Mouse (Mus musculus): ENCODE data around the gene Lingo1.

The Lingo1 gene

DNA sequence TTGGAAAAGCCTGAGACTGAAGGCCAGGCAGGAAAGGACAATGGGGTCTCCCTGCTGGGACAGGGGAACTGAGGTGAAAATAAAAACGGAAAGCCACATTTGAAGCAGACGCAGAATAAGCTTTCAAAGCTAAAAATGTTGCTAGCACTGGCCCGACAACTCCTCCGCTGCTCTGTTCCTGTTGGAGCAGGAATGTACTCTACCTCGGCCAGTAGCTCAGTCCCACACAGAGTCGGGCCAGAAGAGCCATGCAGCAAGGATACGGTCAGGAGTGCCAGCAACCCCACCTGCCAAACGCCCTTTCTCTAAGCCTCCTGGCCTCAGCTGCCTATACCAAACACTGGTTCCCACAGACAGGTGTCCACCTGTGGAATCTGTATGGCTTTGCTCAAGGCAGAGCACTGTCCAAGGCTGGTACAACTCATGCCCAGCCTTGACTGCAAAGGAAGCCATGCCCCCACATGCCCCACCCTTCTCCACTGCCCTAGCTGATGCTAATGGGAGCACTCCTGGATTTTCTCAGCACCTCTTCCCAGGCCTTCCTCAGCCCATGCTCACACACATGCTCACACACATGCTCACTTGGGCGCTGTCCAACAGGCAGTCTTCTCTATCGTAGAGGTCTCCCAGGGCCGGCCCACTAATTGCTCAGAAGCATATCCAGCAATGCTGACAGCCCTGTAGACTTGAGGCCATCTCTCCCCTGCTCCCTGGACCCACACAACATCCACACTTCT, 74.0 kb downstream of the Lingo1 start:
- DNase-seq: no peak

DNA sequence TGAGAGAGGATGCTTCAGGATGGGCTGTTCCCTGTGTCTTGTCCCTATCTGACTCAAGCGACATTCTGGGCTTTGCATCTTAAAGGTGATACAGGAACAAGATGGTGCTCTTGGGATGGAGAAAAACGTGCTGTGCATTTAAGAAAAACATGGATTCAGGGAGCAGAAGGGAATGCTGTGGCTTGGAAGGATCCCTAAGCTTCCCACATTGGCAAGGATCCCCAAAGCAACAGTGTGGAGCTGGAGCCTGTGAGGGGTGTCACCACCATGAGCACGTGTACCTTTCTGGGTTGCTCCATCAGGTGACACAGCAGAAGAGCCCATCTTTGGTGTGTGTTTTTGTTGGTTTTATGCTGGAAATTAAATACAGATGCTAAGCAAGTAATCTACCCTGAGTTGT, 77.3 kb downstream of the Lingo1 start:
- no peak for DNase-seq

DNA sequence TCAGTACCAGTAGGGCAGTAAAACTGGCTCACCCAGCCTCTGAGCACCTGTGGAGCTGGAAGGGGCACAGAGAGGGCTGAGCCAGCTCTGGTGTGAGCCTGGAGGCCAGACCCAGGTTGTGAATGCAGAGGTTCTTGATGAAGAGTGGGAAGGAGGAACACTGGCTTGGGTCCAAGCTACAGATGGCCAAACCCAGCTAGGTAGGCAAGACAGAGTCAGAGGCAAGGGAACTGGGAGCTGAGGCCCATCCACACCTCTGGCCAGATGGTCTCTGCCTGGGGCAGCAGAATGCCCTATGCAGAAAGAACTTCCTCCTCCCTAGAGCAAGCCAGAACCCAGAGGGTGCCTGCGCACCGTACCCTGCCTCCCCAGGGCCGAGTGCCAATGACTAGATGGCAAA, 79.7 kb downstream of the Lingo1 start:
- DNase-seq: no peak

DNA sequence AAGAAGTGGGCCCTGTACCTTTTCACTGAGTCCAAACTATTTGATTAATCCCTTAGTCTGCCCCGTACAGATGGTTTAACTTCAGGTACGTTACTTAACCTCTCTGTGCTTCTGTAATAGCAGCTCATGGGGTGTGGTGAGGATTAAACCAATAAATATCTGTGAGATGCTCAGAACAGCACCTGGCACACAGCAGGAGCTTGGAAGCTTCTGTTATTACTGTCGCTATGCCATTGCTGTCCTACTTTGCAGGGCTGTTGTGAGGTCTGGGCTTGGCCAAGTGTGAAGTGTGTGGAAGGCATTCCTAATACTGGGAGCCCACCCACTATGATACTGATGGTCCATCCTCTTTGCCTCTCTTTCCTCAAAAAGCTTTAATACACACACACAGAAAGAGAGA, 80.2 kb downstream of the Lingo1 start:
- no peak for DNase-seq

GRCm38 (mm10) chr9:56714391-56714790, 81.9 kb downstream of the Lingo1 start:
- no peak for DNase-seq

DNA sequence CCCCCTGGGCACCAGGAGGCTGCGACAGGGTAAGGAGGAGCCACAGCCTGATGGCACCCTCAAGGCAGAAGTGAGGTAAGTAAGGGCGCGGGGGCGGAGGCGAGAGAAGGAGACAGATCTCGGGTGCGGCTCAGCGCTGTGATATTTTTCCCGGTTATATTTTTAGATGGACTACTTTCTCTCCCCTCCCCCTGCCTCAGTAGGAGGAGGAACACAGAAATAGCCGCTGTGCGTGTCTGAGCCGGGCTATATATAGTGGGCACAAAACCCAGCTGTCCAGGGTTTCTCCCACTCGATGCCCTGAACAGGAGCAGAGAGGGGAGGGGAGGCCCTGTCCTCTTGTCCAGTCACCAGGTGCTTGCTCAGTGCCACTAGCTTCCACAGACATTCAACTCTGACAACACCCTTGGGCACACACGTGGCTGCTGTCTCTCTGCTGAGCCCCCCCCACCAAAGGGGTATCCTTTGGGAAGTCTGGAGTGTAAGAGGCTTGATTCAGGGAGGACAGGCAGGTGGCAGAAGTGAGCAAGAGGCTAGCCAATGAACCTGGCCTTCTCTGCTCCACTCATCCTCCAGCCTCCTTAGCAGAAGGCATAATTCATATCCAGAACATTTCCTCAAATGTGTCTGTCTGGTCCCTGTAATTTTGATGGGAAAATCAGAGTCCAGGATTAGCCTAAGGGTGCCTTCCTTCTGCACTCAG, 83.5 kb downstream of the Lingo1 start:
- DNase-seq: no peak

DNA sequence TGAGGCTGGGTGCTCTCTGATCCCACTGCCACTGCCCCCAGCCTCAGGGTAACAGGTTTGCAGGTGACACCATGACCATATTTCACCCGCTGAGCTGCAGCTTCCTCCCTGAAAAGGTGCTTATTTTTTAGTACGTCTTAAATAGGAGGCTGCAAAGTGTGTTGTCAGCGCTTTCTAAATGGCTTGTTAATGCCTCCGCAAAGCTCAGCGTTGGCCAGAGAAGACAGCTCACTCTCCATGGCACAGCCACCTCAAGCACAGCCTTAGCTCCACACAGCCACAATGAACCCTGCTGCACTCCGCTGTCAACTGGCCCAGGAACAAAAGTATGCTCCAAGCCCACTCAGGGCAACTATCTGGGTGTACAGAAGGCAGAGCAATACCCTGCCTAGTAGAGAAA, 85.3 kb downstream of the Lingo1 start:
- DNase-seq: no peak

DNA sequence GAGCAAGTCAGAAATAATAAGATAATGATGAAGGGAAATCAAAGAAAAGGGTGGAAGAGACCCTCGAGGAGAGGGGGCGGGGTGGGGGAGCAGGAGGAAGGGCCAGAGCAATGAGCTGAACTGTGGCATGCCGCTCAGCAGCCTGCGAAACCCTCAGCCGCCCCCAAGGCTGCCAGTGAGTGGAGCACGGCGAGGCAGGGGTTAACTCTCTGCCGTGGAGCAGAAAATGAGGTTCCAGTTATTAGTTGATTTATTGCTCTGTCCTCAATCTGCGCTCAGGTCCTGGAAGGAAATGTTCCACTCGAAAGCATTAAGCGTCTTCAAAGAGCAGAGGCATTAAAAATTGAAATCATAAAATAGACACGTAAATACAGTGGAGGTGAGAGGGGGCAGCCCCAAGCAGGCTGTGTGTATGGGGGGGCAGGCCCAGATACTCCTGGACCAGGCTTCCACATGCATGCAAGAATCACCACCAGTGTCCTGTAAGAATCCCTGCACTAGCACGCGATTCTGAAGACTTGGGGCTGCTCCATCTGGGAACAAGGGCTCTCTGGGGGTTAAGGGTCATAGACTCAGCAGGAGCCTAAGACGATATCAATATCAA, 89.7 kb downstream of the Lingo1 start:
- no peak for DNase-seq

DNA sequence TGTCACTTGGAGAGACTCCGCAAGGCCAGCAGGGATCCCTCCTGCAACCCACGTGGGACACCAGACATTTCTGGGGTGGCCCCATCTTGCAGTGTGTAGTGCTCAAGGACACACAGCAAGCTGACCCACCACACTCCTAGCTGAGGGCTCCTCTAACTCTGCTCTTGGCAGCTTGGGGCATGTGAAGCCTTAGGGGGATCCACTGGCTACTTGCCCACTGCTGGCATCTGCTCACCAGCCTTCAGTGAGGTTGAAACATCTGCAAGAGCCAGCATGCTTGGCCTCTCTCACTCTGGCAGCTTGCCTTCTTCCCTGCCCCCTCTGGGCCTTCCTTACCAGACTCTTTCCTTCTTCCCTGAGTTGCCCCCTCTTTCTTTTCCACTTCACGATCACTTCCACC, 94.9 kb downstream of the Lingo1 start:
- peak in 1 of 2 experiments; percentile 39 for DNase-seq

- DNase-seq: no peak
These were observed 95.4 kb downstream of the Lingo1 start for GRCm38 (mm10) chr9:56700866-56701265.

- DNase-seq: no peak
These were observed 97.4 kb downstream of the Lingo1 start for GRCm38 (mm10) chr9:56698715-56699370.

DNA sequence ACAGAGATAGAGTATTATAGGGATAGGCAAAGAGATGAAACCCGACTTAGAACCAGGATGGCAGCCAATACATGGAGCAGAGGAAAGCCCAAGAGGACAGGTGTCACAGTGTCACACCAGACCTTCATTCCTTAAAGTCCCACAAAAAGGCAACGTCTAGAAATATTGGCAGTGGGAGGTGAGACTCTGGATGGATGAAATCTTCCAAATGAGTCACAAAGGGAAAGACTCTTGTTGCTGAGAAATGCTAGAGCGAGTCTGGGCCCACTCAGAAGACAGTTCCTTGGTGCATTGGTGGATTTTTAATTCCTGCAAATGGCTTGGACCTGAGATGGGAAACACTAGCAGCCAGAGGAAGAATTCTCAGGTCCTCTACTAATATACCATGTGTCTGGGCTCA, 102.2 kb downstream of the Lingo1 start:
- DNase-seq: no peak

DNA sequence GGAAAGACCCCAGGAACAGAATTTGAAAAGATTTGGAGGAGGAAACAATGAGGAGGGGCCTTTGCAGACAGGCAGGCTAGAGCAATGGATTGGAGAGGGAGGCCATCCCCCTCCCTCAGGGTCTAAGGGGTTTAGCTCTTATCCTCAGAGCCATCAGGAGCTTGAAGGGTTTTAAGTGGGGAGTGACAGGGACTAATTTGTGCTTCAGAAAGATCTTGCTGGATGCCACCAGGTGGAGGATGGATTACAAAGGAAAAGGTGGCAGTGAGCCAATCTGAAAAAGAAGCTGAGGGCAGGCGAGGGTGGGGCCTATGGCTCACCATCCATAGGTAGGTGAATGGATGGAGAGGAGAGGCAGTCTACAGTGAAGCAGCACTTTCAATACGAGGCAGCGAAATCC, 105.0 kb downstream of the Lingo1 start:
- DNase-seq: no peak

GRCm38 (mm10) chr9:56690679-56691078, 105.6 kb downstream of the Lingo1 start:
- DNase-seq: no peak

GRCm38 (mm10) chr9:56687490-56687889, 108.8 kb downstream of the Lingo1 start:
- no peak for DNase-seq

DNA sequence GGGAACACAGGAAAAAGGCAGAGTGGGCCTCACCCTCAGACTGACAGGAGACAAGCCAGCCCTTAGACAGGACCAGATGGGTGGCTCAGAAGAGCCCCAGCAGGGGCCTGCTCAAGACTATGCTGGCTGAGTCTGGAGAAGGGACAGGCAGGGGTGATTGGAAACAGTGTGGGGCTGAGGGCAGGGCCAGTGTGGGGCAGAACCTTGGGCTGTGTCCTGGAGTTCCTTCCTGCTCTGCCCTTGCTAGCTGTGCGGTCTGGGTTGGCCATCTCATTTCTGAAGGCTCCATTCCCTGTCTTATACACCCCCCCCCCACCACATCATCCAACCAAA, 109.2 kb downstream of the Lingo1 start:
- no peak for DNase-seq

- peak in 1 of 2 experiments; percentile 44 for DNase-seq
These were observed 109.7 kb downstream of the Lingo1 start for GRCm38 (mm10) chr9:56686339-56687144.

DNA sequence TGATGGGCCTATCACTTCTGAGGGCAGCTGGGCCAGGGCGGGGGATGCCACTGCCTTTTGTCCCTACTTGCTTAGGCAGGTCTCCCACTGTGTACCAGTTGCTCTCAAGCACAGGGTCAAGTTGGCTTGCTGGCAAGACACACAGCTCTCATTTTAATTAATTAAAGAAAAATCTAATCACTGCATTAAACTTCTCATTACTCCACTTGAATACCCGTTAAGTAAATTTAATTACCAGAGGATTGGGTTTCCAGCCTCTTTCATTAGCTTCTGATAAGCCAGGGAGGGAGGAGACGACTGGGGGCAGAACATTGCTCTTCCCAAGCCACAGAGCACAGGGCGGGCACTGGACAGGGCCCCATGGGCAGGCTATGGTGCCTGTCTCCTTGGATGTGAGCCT, 113.4 kb downstream of the Lingo1 start:
- no peak for DNase-seq

GRCm38 (mm10) chr9:56681950-56682349, 114.3 kb downstream of the Lingo1 start:
- no peak for DNase-seq

GRCm38 (mm10) chr9:56678929-56679681, 117.2 kb downstream of the Lingo1 start:
- no peak for DNase-seq

DNA sequence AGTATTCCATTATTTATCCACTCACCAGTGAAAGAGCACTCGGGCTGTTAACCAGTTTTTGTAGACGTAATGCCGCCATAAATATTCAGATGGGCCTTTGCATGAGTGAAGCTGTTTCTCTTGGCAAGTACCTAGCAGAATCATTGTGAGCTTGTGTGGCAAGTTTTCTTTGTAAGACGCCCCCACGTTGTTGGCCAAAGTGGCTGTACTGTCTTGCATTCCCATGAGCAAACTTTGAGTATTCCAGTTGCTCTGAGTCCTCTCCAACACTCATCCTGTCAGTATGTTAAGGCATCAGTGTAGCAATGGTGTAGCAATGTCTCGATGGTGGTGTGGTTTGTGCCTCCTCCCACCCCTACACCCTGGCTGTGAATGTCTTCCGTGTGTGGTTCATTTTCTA, 120.6 kb downstream of the Lingo1 start:
- no peak for DNase-seq

DNA sequence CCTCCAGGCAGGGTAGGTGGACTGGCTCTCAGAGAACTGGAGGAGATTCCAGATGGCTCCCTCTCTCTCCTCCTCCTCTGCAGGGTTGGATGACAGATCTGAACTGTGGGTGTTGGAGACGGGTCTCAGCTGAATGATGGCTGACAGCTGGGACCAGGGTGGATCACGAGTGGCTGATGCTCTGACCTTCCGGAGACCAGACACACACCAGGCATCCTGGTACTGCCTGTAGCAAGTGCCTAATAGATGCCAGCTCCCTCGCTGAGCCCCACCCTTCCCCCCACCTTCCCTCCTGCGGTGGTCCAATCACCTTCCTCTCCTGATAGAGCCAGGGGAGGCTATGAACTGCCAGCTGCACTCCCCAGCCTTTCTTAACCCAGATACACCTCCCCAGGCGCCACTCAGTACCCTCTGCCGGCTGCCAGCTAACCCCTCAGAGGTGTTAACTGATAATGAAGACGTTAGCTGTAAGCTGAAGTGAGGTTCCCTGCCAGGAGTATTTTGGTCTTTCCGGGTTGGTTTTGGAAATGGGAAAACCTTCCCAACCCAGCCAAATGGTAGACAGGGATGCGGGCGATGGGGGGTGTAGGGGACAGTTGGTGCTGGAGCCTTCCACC, 126.6 kb downstream of the Lingo1 start:
- no peak for DNase-seq
